Comparison of ENCODE assay signal across 25 mouse cellular contexts in genomic region chr11:70582196-70582595, GRCm38 (mm10). TPM values are rescaled to one million over a fixed set of nuclear protein-coding genes. Genes with fewer than 3 reads are reported as not detected.
A peak's percentile ranks its signal among the peaks of the same experiment; 100 is the strongest.
DNase-seq lines count a peak whose midpoint lies in the region; ATAC-seq and TF ChIP-seq lines count a peak whose summit lies in the region.
"Had no signal": no experiment of that assay in that cellular context is flagged by ENCODE, and none has a peak within 500 bp of the region (broad histone marks: within the 10 kb centered on the region; RNA-seq: fewer than 3 reads in every experiment).

No protein-coding gene starts in this region.

- H3K27ac ChIP-seq in gastrocnemius, adult 2 months = peak overlapping the region; percentile 57; the same call in 1 of the 2 replicates
- H3K27ac ChIP-seq in limb, embryonic 12.5 days = 0 out of 2 replicates have a peak overlapping the region, but pooled peaks have one; percentile 51
- no peak overlapping the region for H3K27ac ChIP-seq in limb, embryonic 10.5 days
- H3K27ac ChIP-seq in liver, postnatal 0 days (ENCODE audit: low read depth) = no peak overlapping the region

- H3K9me3 ChIP-seq in limb, embryonic 12.5 days = no peaks in the 10 kb centered on the region
- H3K9me3 ChIP-seq in limb, embryonic 10.5 days (replicated peaks) = no peaks in the 10 kb centered on the region
- no peaks in the 10 kb centered on the region for H3K9me3 ChIP-seq in liver, postnatal 0 days (ENCODE audit: low read length)
- H3K9me3 ChIP-seq: hindbrain, embryonic 12.5 days; liver, embryonic 12.5 days; neural tube, embryonic 15.5 days had no signal

- no peak for TF ChIP-seq CTCF in gastrocnemius, adult 2 months (IDR thresholded peaks at IDR 0.05)
- no peak for TF ChIP-seq CTCF in liver, postnatal 0 days (IDR thresholded peaks at IDR 0.05; ENCODE audit: low read depth)

- H3K4me2 ChIP-seq in limb, embryonic 12.5 days = no peak overlapping the region
- no peak overlapping the region for H3K4me2 ChIP-seq in liver, postnatal 0 days (ENCODE audit: low read depth, low read length)
- H3K4me2 ChIP-seq: hindbrain, embryonic 12.5 days; liver, embryonic 12.5 days; lung, embryonic 14.5 days; neural tube, embryonic 15.5 days had no signal

- no peak for DNase-seq in gastrocnemius, adult 2 months
- no peak for DNase-seq in gastrocnemius, adult 8-10 months (ENCODE audit: low spot score in 2 of 2)
- no peak for DNase-seq in limb, embryonic 10.5 days (ENCODE audit: low spot score)
- DNase-seq in 416B (ENCODE audit: low read depth) = peak; percentile 21
- DNase-seq in forelimb bud, embryonic 11.5 days (ENCODE audit: low read depth, low spot score) = peak; percentile 17
- DNase-seq in liver, postnatal 0 days = no peak
- DNase-seq in cerebellum, adult 18-20 months = no peak
- DNase-seq: adrenal gland, adult 8-10 months; cerebellum, adult 9-10 months; gastrocnemius, postnatal 14 days; heart, postnatal 14 days; layer of hippocampus, postnatal 36 days; lung, embryonic 14.5 days had no signal

- no peak overlapping the region for H3K9ac ChIP-seq in limb, embryonic 12.5 days (replicated peaks)
- no peak overlapping the region for H3K9ac ChIP-seq in liver, postnatal 0 days (replicated peaks)
- H3K9ac ChIP-seq: hindbrain, embryonic 12.5 days; liver, embryonic 12.5 days; lung, embryonic 14.5 days; neural tube, embryonic 15.5 days had no signal

- intact Hi-C loops in gastrocnemius, adult 2 months (cut with DNase I) = no loop called here

- H3K4me1 ChIP-seq in limb, embryonic 12.5 days (replicated peaks) = peaks cover 80% of the 10 kb centered on the region
- H3K4me1 ChIP-seq in limb, embryonic 10.5 days = peaks cover 42% of the 10 kb centered on the region
- peaks cover 52% of the 10 kb centered on the region for H3K4me1 ChIP-seq in liver, postnatal 0 days (ENCODE audit: insufficient read depth)

- WGBS in limb, embryonic 12.5 days = 54% methylated on average over 3 of the region's 3 CpGs
- WGBS in limb, embryonic 10.5 days = 73% methylated on average over 3 of the region's 3 CpGs
- WGBS in liver, postnatal 0 days (ENCODE audit: insufficient replicate concordance) = 66% methylated on average over 3 of the region's 3 CpGs

- ATAC-seq in limb, embryonic 12.5 days (ENCODE audit: insufficient number of reproducible peaks, insufficient read depth, low FRiP score, low TSS enrichment, low read depth) = no peak
- no peak for ATAC-seq in liver, postnatal 0 days
- ATAC-seq: inflammation-experienced regulatory T-cells, adult 6 months; liver, embryonic 12.5 days; midbrain, embryonic 16.5 days had no signal

- no peaks in the 10 kb centered on the region for H3K36me3 ChIP-seq in limb, embryonic 12.5 days
- peaks cover 6% of the 10 kb centered on the region for H3K36me3 ChIP-seq in limb, embryonic 10.5 days
- H3K36me3 ChIP-seq in liver, postnatal 0 days (replicated peaks; ENCODE audit: insufficient read depth, low read length) = no peaks in the 10 kb centered on the region
- H3K36me3 ChIP-seq: hindbrain, embryonic 12.5 days; neural tube, embryonic 15.5 days had no signal

- no peak overlapping the region for H3K4me3 ChIP-seq in gastrocnemius, adult 2 months
- no peak overlapping the region for H3K4me3 ChIP-seq in limb, embryonic 12.5 days (replicated peaks)
- H3K4me3 ChIP-seq in limb, embryonic 10.5 days = no peak overlapping the region
- no peak overlapping the region for H3K4me3 ChIP-seq in liver, postnatal 0 days (ENCODE audit: low read depth, low read length)
- H3K4me3 ChIP-seq: hindbrain, embryonic 12.5 days; liver, embryonic 12.5 days; neural tube, embryonic 15.5 days had no signal

- no peak for TF ChIP-seq EP300 in liver, postnatal 0 days (IDR thresholded peaks at IDR 0.05; ENCODE audit: low read depth)

- H3K27me3 ChIP-seq in limb, embryonic 12.5 days = no peaks in the 10 kb centered on the region
- H3K27me3 ChIP-seq in limb, embryonic 10.5 days (ENCODE audit: low read depth, poor library complexity, severe bottlenecking) = no peaks in the 10 kb centered on the region
- no peaks in the 10 kb centered on the region for H3K27me3 ChIP-seq in liver, postnatal 0 days (ENCODE audit: insufficient read depth, low read length)
- H3K27me3 ChIP-seq: hindbrain, embryonic 12.5 days; liver, embryonic 12.5 days; neural tube, embryonic 15.5 days had no signal

RNA-seq across cellular contexts. Expression of gene Mink1, which starts 19.5 kb away (rescaled TPM):
- total RNA-seq in gastrocnemius, adult 2 months (2021) = 10 to 100 TPM; 33.7 to 34.7 TPM
- total RNA-seq in gastrocnemius, adult 8-10 months (2022) = 10 to 100 TPM; 32.5 to 38.7 (median 33.7) TPM
- 17.6 and 18.4 TPM in 2 replicates for polyA plus RNA-seq in limb, embryonic 12.5 days (2016; fragmentation: Nextera tagmentation; extraction: Ambion mirVana)
- polyA plus RNA-seq in limb, embryonic 10.5 days (2016; fragmentation: Nextera tagmentation; extraction: Ambion mirVana) = 15.1 and 17.2 TPM in 2 replicates
- 3.7 and 3.9 TPM in 2 replicates for polyA plus RNA-seq in liver, postnatal 0 days (2015; fragmentation: Nextera tagmentation; extraction: Ambion mirVana)

RNA-seq across cellular contexts. Expression of gene 4930544D05Rik, which starts 33.5 kb away (rescaled TPM):
- total RNA-seq in gastrocnemius, adult 2 months (2021) = not detected
- total RNA-seq in gastrocnemius, adult 8-10 months (2022) = not detected
- not detected in 2 replicates for polyA plus RNA-seq in limb, embryonic 12.5 days (2016; fragmentation: Nextera tagmentation; extraction: Ambion mirVana)
- polyA plus RNA-seq in limb, embryonic 10.5 days (2016; fragmentation: Nextera tagmentation; extraction: Ambion mirVana) = not detected in 2 replicates
- not detected in 2 replicates for polyA plus RNA-seq in liver, postnatal 0 days (2015; fragmentation: Nextera tagmentation; extraction: Ambion mirVana)
- total RNA-seq: adrenal gland, adult 8-10 months; gastrocnemius, postnatal 14 days; heart, postnatal 14 days; left cerebral cortex, postnatal 36 days had no signal
- polyA plus RNA-seq: cortical plate, adult 2 months; forebrain, embryonic 11.5 days; frontal cortex, adult 2 months; hindbrain, embryonic 12.5 days; inflammation-experienced regulatory T-cells, adult 6 months; kidney, postnatal 0 days; liver, embryonic 12.5 days; lung, embryonic 14.5 days; midbrain, embryonic 16.5 days; neural tube, embryonic 15.5 days; thymus, postnatal 0 days had no signal

RNA-seq across cellular contexts. Expression of gene Chrne, which starts 36.8 kb away (rescaled TPM):
- 10 to 100 TPM; 11.0 to 18.4 TPM for total RNA-seq in gastrocnemius, adult 2 months (2021)
- 10 to 100 TPM; 11.2 to 20.5 (median 14.7) TPM for total RNA-seq in gastrocnemius, adult 8-10 months (2022)
- polyA plus RNA-seq in limb, embryonic 12.5 days (2016; fragmentation: Nextera tagmentation; extraction: Ambion mirVana) = not detected in 2 replicates
- not detected in 2 replicates for polyA plus RNA-seq in limb, embryonic 10.5 days (2016; fragmentation: Nextera tagmentation; extraction: Ambion mirVana)
- 0.19 TPM in 1 of 2 replicates, not detected in the other for polyA plus RNA-seq in liver, postnatal 0 days (2015; fragmentation: Nextera tagmentation; extraction: Ambion mirVana)
- total RNA-seq: adrenal gland, adult 8-10 months; heart, postnatal 14 days; layer of hippocampus, postnatal 36 days; left cerebral cortex, postnatal 36 days had no signal
- polyA plus RNA-seq: forebrain, embryonic 11.5 days; hindbrain, embryonic 12.5 days; liver, embryonic 12.5 days; lung, embryonic 14.5 days; midbrain, embryonic 16.5 days had no signal

RNA-seq across cellular contexts. Expression of gene Pld2, which starts 42.3 kb away (rescaled TPM):
- 10 to 100 TPM; 15.8 to 18.2 TPM for total RNA-seq in gastrocnemius, adult 2 months (2021)
- 10 to 100 TPM; 15.3 to 17.8 (median 15.4) TPM for total RNA-seq in gastrocnemius, adult 8-10 months (2022)
- 4.4 and 4.5 TPM in 2 replicates for polyA plus RNA-seq in limb, embryonic 12.5 days (2016; fragmentation: Nextera tagmentation; extraction: Ambion mirVana)
- 1.4 and 2.0 TPM in 2 replicates for polyA plus RNA-seq in limb, embryonic 10.5 days (2016; fragmentation: Nextera tagmentation; extraction: Ambion mirVana)
- polyA plus RNA-seq in liver, postnatal 0 days (2015; fragmentation: Nextera tagmentation; extraction: Ambion mirVana) = 1.6 and 1.8 TPM in 2 replicates

RNA-seq across cellular contexts. Expression of gene Gm40193, which starts 49.5 kb away (rescaled TPM):
- total RNA-seq in gastrocnemius, adult 2 months (2021) = not detected
- not detected for total RNA-seq in gastrocnemius, adult 8-10 months (2022)
- polyA plus RNA-seq in limb, embryonic 12.5 days (2016; fragmentation: Nextera tagmentation; extraction: Ambion mirVana) = not detected in 2 replicates
- polyA plus RNA-seq in limb, embryonic 10.5 days (2016; fragmentation: Nextera tagmentation; extraction: Ambion mirVana) = not detected in 2 replicates
- polyA plus RNA-seq in liver, postnatal 0 days (2015; fragmentation: Nextera tagmentation; extraction: Ambion mirVana) = not detected in 2 replicates
- total RNA-seq: adrenal gland, adult 8-10 months; gastrocnemius, postnatal 14 days; heart, postnatal 14 days; layer of hippocampus, postnatal 36 days; left cerebral cortex, postnatal 36 days had no signal
- polyA plus RNA-seq: cortical plate, adult 2 months; forebrain, embryonic 11.5 days; frontal cortex, adult 2 months; hindbrain, embryonic 12.5 days; inflammation-experienced regulatory T-cells, adult 6 months; kidney, postnatal 0 days; liver, embryonic 12.5 days; lung, embryonic 14.5 days; midbrain, embryonic 16.5 days; neural tube, embryonic 15.5 days; thymus, postnatal 0 days had no signal

Comparison
In these comparisons a context has a peak if more than half of its experiments do, and no peak if none do; other contexts are left out.
1. H3K27ac ChIP-seq: peak in gastrocnemius, adult 2 months (single experiment) and limb, embryonic 12.5 days (single experiment); none in limb, embryonic 10.5 days (single experiment) and liver, postnatal 0 days (single experiment).
2. DNase-seq: peak in 416B (single experiment) and forelimb bud, embryonic 11.5 days (single experiment); none in gastrocnemius, adult 2 months (single experiment), gastrocnemius, adult 8-10 months (0 of 2), limb, embryonic 10.5 days (single experiment), liver, postnatal 0 days (single experiment) and cerebellum, adult 18-20 months (0 of 2).